Mouse (Mus musculus): ENCODE data around the gene Thrb. TPM values are rescaled to one million over a fixed set of nuclear protein-coding genes. Genes with fewer than 3 reads are reported as not detected.

Gene Thrb
- polyA plus RNA-seq, 1 experiment from 2014 or later, result 1.8 TPM

- Histone ChIP-seq H3K36me3 (ENCODE audit: control insufficient read depth, insufficient read depth, low read length) (no peaks in the 10 kb centered on the region), H3K27me3 (ENCODE audit: control insufficient read depth, insufficient read depth, low read length) (no peaks in the 10 kb centered on the region), H3K27ac (replicated peaks; ENCODE audit: low read depth, low read length) (no peak overlapping the region), H3K4me1 (ENCODE audit: control insufficient read depth, insufficient read depth, low read length) (no peaks in the 10 kb centered on the region), H3K9ac (replicated peaks; ENCODE audit: low read length) (no peak overlapping the region), H3K4me2 (ENCODE audit: low read length) (no peak overlapping the region), H3K4me3 (replicated peaks; ENCODE audit: low read depth, low read length) (no peak overlapping the region), H3K9me3 (ENCODE audit: control insufficient read depth, low read length) (no peaks in the 10 kb centered on the region)
- no peak for ATAC-seq (ENCODE audit: low FRiP score, low TSS enrichment)
- WGBS, result 74% methylated on average over 1 of the region's 1 CpGs
- no peak for DNase-seq
These were observed 31.2 kb downstream of the Thrb start for GRCm38 (mm10) chr14:17691246-17691645.

DNA sequence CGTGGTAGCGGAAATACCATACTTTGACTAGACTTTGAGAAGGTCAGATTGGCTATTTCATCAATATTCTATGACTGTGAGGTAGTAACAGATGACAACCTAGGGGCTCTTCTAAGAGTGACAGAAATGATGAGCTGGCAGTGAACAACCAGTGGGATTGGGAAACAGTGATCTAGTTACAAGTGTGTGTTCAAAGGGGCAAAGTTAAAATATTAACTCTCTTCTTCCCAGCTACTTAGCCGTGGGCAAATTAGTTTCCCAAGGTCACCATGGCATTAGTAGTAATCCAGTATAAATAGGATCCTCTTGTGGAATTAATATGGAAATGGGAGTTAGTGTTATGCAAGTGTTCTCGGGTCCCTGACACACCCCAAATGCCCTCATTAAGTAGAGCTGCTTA lies 35.5 kb downstream of the Thrb start:
- no peaks in the 10 kb centered on the region for H3K27me3 ChIP-seq (ENCODE audit: control insufficient read depth, insufficient read depth, low read length)
- H3K9ac ChIP-seq (replicated peaks; ENCODE audit: low read length), result no peak overlapping the region
- H3K4me1 ChIP-seq (ENCODE audit: control insufficient read depth, insufficient read depth, low read length), result no peaks in the 10 kb centered on the region
- H3K27ac ChIP-seq (replicated peaks; ENCODE audit: low read depth, low read length), result no peak overlapping the region
- no peak overlapping the region for H3K4me2 ChIP-seq (ENCODE audit: low read length)
- DNase-seq (no peak), ATAC-seq (ENCODE audit: low FRiP score, low TSS enrichment) (no peak)
- WGBS, result 82% methylated on average over 4 of the region's 4 CpGs
- no peaks in the 10 kb centered on the region for H3K36me3 ChIP-seq (ENCODE audit: control insufficient read depth, insufficient read depth, low read length)
- no peaks in the 10 kb centered on the region for H3K9me3 ChIP-seq (ENCODE audit: control insufficient read depth, low read length)
- no peak overlapping the region for H3K4me3 ChIP-seq (replicated peaks; ENCODE audit: low read depth, low read length)

GRCm38 (mm10) chr14:17697920-17698632 lies 38.0 kb downstream of the Thrb start:
- no peak overlapping the region for H3K9ac ChIP-seq (replicated peaks; ENCODE audit: low read length)
- WGBS, result 86% methylated on average over 9 of the region's 9 CpGs
- no peak overlapping the region for H3K27ac ChIP-seq (replicated peaks; ENCODE audit: low read depth, low read length)
- no peaks in the 10 kb centered on the region for H3K36me3 ChIP-seq (ENCODE audit: control insufficient read depth, insufficient read depth, low read length)
- H3K4me2 ChIP-seq (ENCODE audit: low read length), result no peak overlapping the region
- H3K4me1 ChIP-seq (ENCODE audit: control insufficient read depth, insufficient read depth, low read length), result no peaks in the 10 kb centered on the region
- no peak for ATAC-seq (ENCODE audit: low FRiP score, low TSS enrichment)
- no peak for DNase-seq
- H3K9me3 ChIP-seq (ENCODE audit: control insufficient read depth, low read length), result no peaks in the 10 kb centered on the region
- no peaks in the 10 kb centered on the region for H3K27me3 ChIP-seq (ENCODE audit: control insufficient read depth, insufficient read depth, low read length)
- no peak overlapping the region for H3K4me3 ChIP-seq (replicated peaks; ENCODE audit: low read depth, low read length)

DNA sequence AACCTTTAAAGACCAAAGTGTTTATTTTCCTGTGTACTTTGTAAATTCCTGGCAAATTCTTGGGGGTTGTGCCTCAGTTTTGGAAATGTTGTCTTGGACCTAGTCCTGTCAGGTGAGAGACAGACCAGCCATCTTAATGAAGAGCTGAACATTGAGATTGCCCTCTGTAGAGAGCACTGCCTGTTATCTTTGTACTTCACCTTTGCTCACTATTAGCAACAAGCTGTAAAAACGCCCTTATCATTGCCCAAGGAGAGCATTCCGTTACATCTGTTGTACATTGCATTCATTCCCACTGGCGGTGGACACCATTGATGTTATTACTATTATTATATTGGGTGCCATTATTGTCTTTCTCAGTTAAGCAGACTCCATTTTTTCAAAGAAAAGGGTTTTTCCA lies 40.2 kb downstream of the Thrb start:
- Histone ChIP-seq H3K27me3 (ENCODE audit: control insufficient read depth, insufficient read depth, low read length) (no peaks in the 10 kb centered on the region), H3K9ac (replicated peaks; ENCODE audit: low read length) (no peak overlapping the region), H3K27ac (replicated peaks; ENCODE audit: low read depth, low read length) (no peak overlapping the region), H3K36me3 (ENCODE audit: control insufficient read depth, insufficient read depth, low read length) (no peaks in the 10 kb centered on the region), H3K4me1 (ENCODE audit: control insufficient read depth, insufficient read depth, low read length) (no peaks in the 10 kb centered on the region), H3K4me2 (ENCODE audit: low read length) (no peak overlapping the region), H3K4me3 (replicated peaks; ENCODE audit: low read depth, low read length) (no peak overlapping the region), H3K9me3 (ENCODE audit: control insufficient read depth, low read length) (no peaks in the 10 kb centered on the region)
- no peak for ATAC-seq (ENCODE audit: low FRiP score, low TSS enrichment)
- no peak for DNase-seq
- 90% methylated on average over 3 of the region's 3 CpGs for WGBS

- Histone ChIP-seq H3K27me3 (ENCODE audit: control insufficient read depth, insufficient read depth, low read length) (no peaks in the 10 kb centered on the region), H3K4me1 (ENCODE audit: control insufficient read depth, insufficient read depth, low read length) (no peaks in the 10 kb centered on the region), H3K9ac (replicated peaks; ENCODE audit: low read length) (no peak overlapping the region), H3K4me2 (ENCODE audit: low read length) (no peak overlapping the region), H3K9me3 (ENCODE audit: control insufficient read depth, low read length) (0 out of 2 replicates have a peak, but pooled peaks cover 6% of the 10 kb centered on the region), H3K27ac (replicated peaks; ENCODE audit: low read depth, low read length) (no peak overlapping the region), H3K4me3 (replicated peaks; ENCODE audit: low read depth, low read length) (no peak overlapping the region), H3K36me3 (ENCODE audit: control insufficient read depth, insufficient read depth, low read length) (no peaks in the 10 kb centered on the region)
- ATAC-seq (ENCODE audit: low FRiP score, low TSS enrichment) (no peak), DNase-seq (no peak)
- WGBS, result 76% methylated on average over 7 of the region's 7 CpGs
These were observed 53.3 kb downstream of the Thrb start for GRCm38 (mm10) chr14:17713297-17713904.

GRCm38 (mm10) chr14:17719494-17719893 lies 59.4 kb downstream of the Thrb start:
- 78% methylated on average over 2 of the region's 2 CpGs for WGBS
- no peaks in the 10 kb centered on the region for H3K27me3 ChIP-seq (ENCODE audit: control insufficient read depth, insufficient read depth, low read length)
- ATAC-seq (ENCODE audit: low FRiP score, low TSS enrichment) (no peak), DNase-seq (no peak)
- no peak overlapping the region for H3K4me3 ChIP-seq (replicated peaks; ENCODE audit: low read depth, low read length)
- H3K4me2 ChIP-seq (ENCODE audit: low read length), result no peak overlapping the region
- H3K27ac ChIP-seq (replicated peaks; ENCODE audit: low read depth, low read length), result no peak overlapping the region
- 0 out of 2 replicates have a peak, but pooled peaks cover 6% of the 10 kb centered on the region for H3K9me3 ChIP-seq (ENCODE audit: control insufficient read depth, low read length)
- H3K36me3 ChIP-seq (ENCODE audit: control insufficient read depth, insufficient read depth, low read length), result no peaks in the 10 kb centered on the region
- H3K4me1 ChIP-seq (ENCODE audit: control insufficient read depth, insufficient read depth, low read length), result no peaks in the 10 kb centered on the region
- no peak overlapping the region for H3K9ac ChIP-seq (replicated peaks; ENCODE audit: low read length)

GRCm38 (mm10) chr14:17722824-17723445 lies 62.9 kb downstream of the Thrb start:
- no peaks in the 10 kb centered on the region for H3K4me1 ChIP-seq (ENCODE audit: control insufficient read depth, insufficient read depth, low read length)
- H3K4me3 ChIP-seq (replicated peaks; ENCODE audit: low read depth, low read length), result no peak overlapping the region
- no peaks in the 10 kb centered on the region for H3K27me3 ChIP-seq (ENCODE audit: control insufficient read depth, insufficient read depth, low read length)
- H3K9me3 ChIP-seq (ENCODE audit: control insufficient read depth, low read length), result no peaks in the 10 kb centered on the region
- H3K4me2 ChIP-seq (ENCODE audit: low read length), result no peak overlapping the region
- ATAC-seq (ENCODE audit: low FRiP score, low TSS enrichment), result peak; percentile 68; the same call in 1 of the 2 replicates
- WGBS, result 9% methylated on average over 1 of the region's 1 CpGs
- H3K36me3 ChIP-seq (ENCODE audit: control insufficient read depth, insufficient read depth, low read length), result no peaks in the 10 kb centered on the region
- H3K27ac ChIP-seq (replicated peaks; ENCODE audit: low read depth, low read length), result no peak overlapping the region
- no peak overlapping the region for H3K9ac ChIP-seq (replicated peaks; ENCODE audit: low read length)
- peak; percentile 28 for DNase-seq

GRCm38 (mm10) chr14:17724577-17724976 lies 64.5 kb downstream of the Thrb start:
- 82% methylated on average over 3 of the region's 3 CpGs for WGBS
- Histone ChIP-seq H3K27me3 (ENCODE audit: control insufficient read depth, insufficient read depth, low read length) (no peaks in the 10 kb centered on the region), H3K27ac (replicated peaks; ENCODE audit: low read depth, low read length) (no peak overlapping the region), H3K4me1 (ENCODE audit: control insufficient read depth, insufficient read depth, low read length) (no peaks in the 10 kb centered on the region), H3K9ac (replicated peaks; ENCODE audit: low read length) (no peak overlapping the region), H3K36me3 (ENCODE audit: control insufficient read depth, insufficient read depth, low read length) (no peaks in the 10 kb centered on the region), H3K4me3 (replicated peaks; ENCODE audit: low read depth, low read length) (no peak overlapping the region), H3K9me3 (ENCODE audit: control insufficient read depth, low read length) (no peaks in the 10 kb centered on the region), H3K4me2 (ENCODE audit: low read length) (no peak overlapping the region)
- DNase-seq, result no peak
- ATAC-seq (ENCODE audit: low FRiP score, low TSS enrichment), result no peak
